Mouse (Mus musculus) myocyte (in vitro differentiated cells): ENCODE measurements around the gene Ppp2ca. TPM values are rescaled to one million over a fixed set of nuclear protein-coding genes. Genes with fewer than 3 reads are reported as not detected.

Experiments
- H3K27me3 ChIP-seq: one replicate; pipeline ENCODE4 v1.6.1; 2011; ENCODE audit not compliant: control insufficient read depth, insufficient read depth, insufficient read length
- H3K36me3 ChIP-seq: one replicate; pipeline ENCODE4 v1.6.1; 2011; ENCODE audit not compliant: control insufficient read depth, insufficient read depth
- H3K4me2 ChIP-seq: one replicate; pipeline ENCODE4 v1.6.1; 2011; ENCODE audit warnings: low read depth, control low read depth
- H3K4me3 ChIP-seq: one replicate; pipeline ENCODE4 v1.5.1; 2011; ENCODE audit warnings: mild to moderate bottlenecking, control low read depth, moderate library complexity
- H3K79me2 ChIP-seq: one replicate; pipeline ENCODE4 v1.6.1; 2011; ENCODE audit not compliant: control insufficient read depth, insufficient read depth
- H3ac ChIP-seq: one replicate; pipeline ENCODE4 v1.6.1; 2011; ENCODE audit not compliant: control insufficient read depth, insufficient read length
- CEBPB ChIP-seq: IDR thresholded peaks from 2 replicates; pipeline ENCODE4 v1.6.1; 2011; ENCODE audit warnings: mild to moderate bottlenecking, moderate library complexity; ENCODE audit not compliant: poor library complexity, insufficient read depth, severe bottlenecking
- E2F4 ChIP-seq: IDR thresholded peaks from one replicate; pipeline ENCODE4 v1.6.1; 2011; ENCODE audit warnings: mild to moderate bottlenecking, control low read depth, moderate library complexity; ENCODE audit not compliant: insufficient read depth
- MAX ChIP-seq: IDR thresholded peaks from one replicate; pipeline ENCODE4 v1.6.1; 2011; ENCODE audit warnings: low read depth, mild to moderate bottlenecking, control low read depth
- MYOD1 ChIP-seq, 3 experiments: IDR thresholded peaks; one replicate each; pipeline ENCODE4 v1.6.1; 2011; ENCODE audit warnings: control low read depth in 2 of 3, low read depth in 2 of 3, mild to moderate bottlenecking in 2 of 3, moderate library complexity in 1 of 3; ENCODE audit not compliant: insufficient read length in 2 of 3, control insufficient read depth in 1 of 3
- MYOG ChIP-seq, 3 experiments: IDR thresholded peaks; one replicate each; pipeline ENCODE4 v1.6.1; 2011; ENCODE audit warnings: control low read depth in 2 of 3, low read depth in 2 of 3, mild to moderate bottlenecking in 2 of 3; ENCODE audit not compliant: insufficient read length in 2 of 3, control insufficient read depth in 1 of 3, insufficient read depth in 1 of 3
- POLR2A ChIP-seq: IDR thresholded peaks from one replicate; pipeline ENCODE4 v1.6.1; 2011; ENCODE audit warnings: low read depth, mild to moderate bottlenecking, control low read depth, moderate library complexity; ENCODE audit not compliant: insufficient read length
- POLR2AphosphoS2 ChIP-seq: IDR thresholded peaks from one replicate; pipeline ENCODE4 v1.6.1; 2011; ENCODE audit warnings: low read depth, control low read depth; ENCODE audit not compliant: insufficient read length
- REST ChIP-seq: IDR thresholded peaks from one replicate; pipeline ENCODE4 v1.6.1; 2011; ENCODE audit warnings: mild to moderate bottlenecking, control low read depth, moderate library complexity; ENCODE audit not compliant: insufficient read depth, insufficient read length
- SRF ChIP-seq: IDR thresholded peaks from one replicate; pipeline ENCODE4 v1.6.1; 2011; ENCODE audit warnings: low read depth; ENCODE audit not compliant: control insufficient read depth, insufficient read length
- TCF12 ChIP-seq: IDR thresholded peaks from one replicate; pipeline ENCODE4 v1.6.1; 2011; ENCODE audit warnings: mild to moderate bottlenecking, control low read depth; ENCODE audit not compliant: poor library complexity, insufficient read depth, severe bottlenecking
- TCF3 ChIP-seq: IDR thresholded peaks from one replicate; pipeline ENCODE4 v1.6.1; 2011; ENCODE audit warnings: low read depth, control low read depth; ENCODE audit not compliant: insufficient read length
- USF1 ChIP-seq: IDR thresholded peaks from one replicate; pipeline ENCODE4 v1.6.1; 2011; ENCODE audit warnings: low read depth, mild to moderate bottlenecking, control low read depth, moderate library complexity
- polyA plus RNA-seq: library from polyadenylated mRNA; unstranded; fragments of >200 nt; fragmentation: generic; extraction: Trizol; gene quantifications from one replicate; pipeline ENCODE4 v1.2.1, GENCODE M21; 2012; ENCODE audit warnings: missing spikeins

Gene Ppp2ca
- 56.4 TPM for polyA plus RNA-seq

DNA sequence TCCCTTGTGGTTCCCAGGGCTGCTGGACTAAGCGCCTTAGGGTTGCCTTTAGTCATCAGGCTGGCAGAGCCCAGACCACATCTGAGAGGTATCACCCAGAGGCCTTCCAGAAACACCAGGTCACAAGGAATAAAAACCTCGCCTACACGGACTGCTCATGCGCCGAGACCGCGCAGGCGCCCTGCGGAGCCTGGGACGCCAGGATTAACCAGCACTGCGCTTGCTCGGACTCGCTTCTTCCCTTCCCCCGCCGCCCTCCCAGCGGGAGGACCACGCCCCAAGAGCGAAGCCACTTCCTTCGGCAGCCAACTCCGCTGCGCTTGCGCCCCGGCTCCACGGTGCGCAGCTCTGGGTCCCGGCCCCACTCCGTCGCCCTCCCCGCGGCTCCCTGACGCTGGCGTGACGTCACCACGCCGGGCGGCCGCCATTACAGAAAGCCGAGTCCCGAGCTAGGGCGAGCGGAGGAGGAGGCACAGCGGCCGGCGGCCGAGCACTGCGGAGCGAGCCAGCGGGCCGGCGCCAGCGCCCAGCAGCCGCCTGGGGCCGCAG, at the start of gene Ppp2ca:
Gene Ppp2ca, plus strand, starts transcription at position 284 of the 549 bp plus-strand sequence.
- Histone ChIP-seq H3K27me3 (no peaks in the 10 kb centered on the region), H3K4me2 (peak within 1 kb of the TSS; percentile 99), H3K79me2 (peaks cover 47% of the 10 kb centered on the region), H3ac (peak within 1 kb of the TSS; percentile 86), H3K36me3 (peaks cover 6% of the 10 kb centered on the region), H3K4me3 (peak within 1 kb of the TSS; percentile 74)
- TF ChIP-seq POLR2A (peak; percentile 72), USF1 (no peak), MYOD1 (IDR thresholded peaks at IDR 0.05; ENCODE audit: control insufficient read depth in 1 of 3, insufficient read length in 2 of 3, low read depth in 2 of 3) (no peak), TCF12 (no peak), POLR2AphosphoS2 (peak; percentile 92), MYOG (IDR thresholded peaks at IDR 0.05; ENCODE audit: control insufficient read depth in 1 of 3, insufficient read depth in 1 of 3, insufficient read length in 2 of 3, low read depth in 2 of 3) (peak in 1 of 3 experiments; percentile 34), MAX (no peak), TCF3 (no peak), CEBPB (no peak), SRF (peak; percentile 26), REST (no peak), E2F4 (no peak)

DNA sequence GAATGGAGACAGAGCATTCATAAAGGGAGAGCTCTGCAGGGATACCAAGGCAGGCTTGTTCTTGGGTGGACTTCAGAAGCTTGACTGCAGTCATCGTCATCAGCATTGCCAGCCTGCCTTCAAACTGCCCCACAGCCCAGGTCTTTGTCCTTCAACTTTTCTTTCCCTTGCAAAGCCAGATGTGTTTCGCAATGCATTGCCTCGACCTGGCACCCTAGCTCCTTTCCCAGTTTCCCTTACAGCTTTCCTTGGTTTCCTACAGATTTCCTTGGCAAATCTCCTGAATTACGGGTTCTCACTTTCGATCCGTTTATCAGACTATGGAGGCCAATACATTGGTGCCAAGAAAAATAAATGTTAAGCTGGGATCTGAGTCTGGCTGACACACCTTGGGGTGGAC, 45.1 kb upstream of the Ppp2ca start:
- no peak overlapping the region for H3K4me2 ChIP-seq
- no peaks in the 10 kb centered on the region for H3K36me3 ChIP-seq
- no peaks in the 10 kb centered on the region for H3K79me2 ChIP-seq
- H3K27me3 ChIP-seq, result no peaks in the 10 kb centered on the region
- no peak overlapping the region for H3K4me3 ChIP-seq
- TF ChIP-seq SRF (no peak), CEBPB (peak; percentile 69; the same call in 1 of the 2 replicates)
- H3ac ChIP-seq, result no peak overlapping the region

DNA sequence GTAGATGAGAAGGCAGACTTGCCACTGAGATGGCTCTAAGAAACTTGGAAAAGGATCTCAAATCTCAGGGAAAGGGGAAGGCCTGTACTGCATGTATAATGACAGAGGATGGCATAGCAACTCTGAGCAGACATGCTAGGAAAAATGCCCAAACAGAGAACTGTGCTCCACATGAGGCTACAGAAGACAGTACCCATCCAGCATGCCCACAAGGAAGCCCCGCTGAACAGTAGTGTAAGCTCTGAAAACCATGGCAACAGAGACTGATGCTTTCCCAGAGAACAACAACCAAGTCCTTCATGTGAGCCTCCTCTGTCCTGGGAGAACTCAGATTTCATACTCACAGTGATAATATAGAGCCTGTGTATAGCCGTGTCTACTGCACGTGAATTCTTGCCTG, 43.8 kb upstream of the Ppp2ca start:
- no peaks in the 10 kb centered on the region for H3K79me2 ChIP-seq
- H3K4me2 ChIP-seq, result no peak overlapping the region
- H3K4me3 ChIP-seq, result no peak overlapping the region
- no peak overlapping the region for H3ac ChIP-seq
- no peaks in the 10 kb centered on the region for H3K36me3 ChIP-seq
- H3K27me3 ChIP-seq, result no peaks in the 10 kb centered on the region
- TF ChIP-seq REST, result no peak
- TF ChIP-seq POLR2AphosphoS2, result no peak
- TF ChIP-seq SRF, result no peak
- TF ChIP-seq MYOD1 (IDR thresholded peaks at IDR 0.05; ENCODE audit: control insufficient read depth in 1 of 3, insufficient read length in 2 of 3, low read depth in 2 of 3), result no peak

DNA sequence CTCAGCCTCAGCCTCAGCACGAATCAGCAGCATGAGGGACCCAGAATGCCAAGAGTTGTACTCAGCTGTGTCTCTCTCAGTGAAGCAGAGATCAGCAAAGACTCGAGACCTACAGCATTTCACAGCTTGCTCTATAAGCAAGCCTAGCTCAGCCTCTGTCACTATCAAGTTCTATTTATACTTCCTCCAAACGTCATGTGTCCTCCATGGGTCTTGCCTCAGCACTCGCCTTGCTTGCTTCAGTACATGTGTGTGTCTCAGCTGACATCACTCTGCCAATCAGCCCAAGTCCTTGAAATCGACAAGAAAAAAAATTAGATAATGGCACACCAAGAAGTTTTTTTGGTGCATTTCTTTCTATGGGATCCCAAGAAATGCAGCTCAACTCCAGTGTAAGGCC, 42.3 kb upstream of the Ppp2ca start:
- no peak overlapping the region for H3ac ChIP-seq
- no peak overlapping the region for H3K4me3 ChIP-seq
- TF ChIP-seq REST (no peak), E2F4 (no peak), MAX (no peak), MYOD1 (IDR thresholded peaks at IDR 0.05; ENCODE audit: control insufficient read depth in 1 of 3, insufficient read length in 2 of 3, low read depth in 2 of 3) (no peak), USF1 (no peak), CEBPB (no peak), POLR2AphosphoS2 (no peak), POLR2A (no peak), TCF3 (no peak), TCF12 (no peak), MYOG (IDR thresholded peaks at IDR 0.05; ENCODE audit: control insufficient read depth in 1 of 3, insufficient read depth in 1 of 3, insufficient read length in 2 of 3, low read depth in 2 of 3) (no peak), SRF (no peak)
- H3K4me2 ChIP-seq, result no peak overlapping the region
- H3K79me2 ChIP-seq, result no peaks in the 10 kb centered on the region
- H3K27me3 ChIP-seq, result no peaks in the 10 kb centered on the region
- no peaks in the 10 kb centered on the region for H3K36me3 ChIP-seq

DNA sequence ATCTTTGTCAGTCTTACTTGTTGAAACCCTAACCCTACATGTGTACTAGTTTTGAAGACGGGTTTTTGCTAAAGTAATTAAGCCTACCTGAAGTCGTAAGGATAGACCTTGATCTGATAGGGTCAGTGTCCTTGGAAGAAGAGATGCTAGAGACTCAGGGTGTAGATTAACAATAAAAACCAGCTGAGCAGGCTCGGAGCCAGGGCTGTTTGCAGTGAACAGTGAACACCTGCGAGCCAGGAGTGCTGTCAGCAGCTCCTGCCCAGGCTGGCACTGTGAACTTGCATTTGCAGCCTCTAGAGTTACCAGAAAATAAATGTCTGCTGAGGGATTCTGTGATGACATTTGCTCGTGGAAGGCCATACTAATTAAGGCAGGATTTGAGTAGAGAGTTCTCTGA, 39.5 kb upstream of the Ppp2ca start:
- Histone ChIP-seq H3K27me3 (no peaks in the 10 kb centered on the region), H3K4me2 (no peak overlapping the region)

More for the DNA sequence above, 39.5 kb upstream of the Ppp2ca start:
- H3ac ChIP-seq, result no peak overlapping the region
- no peak overlapping the region for H3K4me3 ChIP-seq
- TF ChIP-seq MYOG (IDR thresholded peaks at IDR 0.05; ENCODE audit: control insufficient read depth in 1 of 3, insufficient read depth in 1 of 3, insufficient read length in 2 of 3, low read depth in 2 of 3) (no peak), POLR2A (no peak), SRF (no peak), E2F4 (no peak), USF1 (no peak), TCF12 (no peak), TCF3 (no peak), REST (no peak), CEBPB (no peak), POLR2AphosphoS2 (no peak)
- H3K79me2 ChIP-seq, result no peaks in the 10 kb centered on the region
- H3K36me3 ChIP-seq, result no peaks in the 10 kb centered on the region
